Mouse (Mus musculus) cerebellum, adult 2 months (tissue): ENCODE results near the gene Dot1l.
A peak's percentile ranks its signal among the peaks of the same experiment; 100 is the strongest.

ENCODE experiments used
- CTCF ChIP-seq: fragments of 200-500 bp; IDR thresholded peaks from 2 replicates; pipeline ENCODE4 v1.5.1; 2011; ENCODE audit warnings: low read depth, mild to moderate bottlenecking, control low read depth, low read length, moderate library complexity, borderline replicate concordance; ENCODE audit not compliant: insufficient read depth
- POLR2A ChIP-seq: fragments of 200-500 bp; IDR thresholded peaks from 2 replicates; pipeline ENCODE4 v1.6.1; 2011; ENCODE audit warnings: low read length, control low read depth, borderline replicate concordance; ENCODE audit not compliant: insufficient read depth

DNA sequence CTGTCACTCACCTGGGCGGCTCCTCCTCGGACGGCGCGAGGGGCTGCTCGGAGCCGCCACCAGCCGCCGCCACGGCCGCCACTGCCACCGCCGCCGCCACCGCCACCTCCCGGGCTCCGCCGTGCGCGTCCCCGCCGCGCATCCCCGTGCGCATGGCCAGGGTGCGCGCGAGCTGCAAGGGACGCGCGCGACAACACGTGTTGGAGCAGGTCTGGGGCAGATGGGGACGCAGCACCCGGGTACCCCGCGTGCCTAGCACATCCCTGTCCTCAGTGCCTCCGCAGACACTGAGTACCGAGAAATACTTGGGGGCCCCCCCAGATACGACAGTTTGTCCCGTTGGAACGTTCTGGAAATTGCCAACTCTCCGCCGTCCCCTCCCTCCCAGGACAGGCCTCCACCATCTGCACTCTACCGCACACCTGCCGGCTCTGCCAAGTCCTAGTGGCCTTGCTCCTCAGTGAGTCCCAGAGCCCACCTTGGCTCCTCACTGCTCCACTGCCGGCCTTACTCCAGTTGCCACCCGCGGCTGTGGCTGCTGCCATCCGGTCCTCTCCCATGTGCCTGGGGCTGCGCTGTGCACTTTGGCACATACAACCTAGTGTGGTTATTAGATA, 89.0 kb downstream of the Dot1l start, which contains the start of gene Lingo3:
- TF ChIP-seq CTCF, result no peak
- TF ChIP-seq POLR2A, result peak; percentile 63; the same call in 1 of the 2 replicates
